Mouse (Mus musculus): ENCODE results near the gene Ifitm5. TPM values are rescaled to one million over a fixed set of nuclear protein-coding genes. Genes with fewer than 3 reads are reported as not detected.

The Ifitm5 gene
- polyA plus RNA-seq, 1 experiment from 2014 or later, result 1.6 TPM

DNA sequence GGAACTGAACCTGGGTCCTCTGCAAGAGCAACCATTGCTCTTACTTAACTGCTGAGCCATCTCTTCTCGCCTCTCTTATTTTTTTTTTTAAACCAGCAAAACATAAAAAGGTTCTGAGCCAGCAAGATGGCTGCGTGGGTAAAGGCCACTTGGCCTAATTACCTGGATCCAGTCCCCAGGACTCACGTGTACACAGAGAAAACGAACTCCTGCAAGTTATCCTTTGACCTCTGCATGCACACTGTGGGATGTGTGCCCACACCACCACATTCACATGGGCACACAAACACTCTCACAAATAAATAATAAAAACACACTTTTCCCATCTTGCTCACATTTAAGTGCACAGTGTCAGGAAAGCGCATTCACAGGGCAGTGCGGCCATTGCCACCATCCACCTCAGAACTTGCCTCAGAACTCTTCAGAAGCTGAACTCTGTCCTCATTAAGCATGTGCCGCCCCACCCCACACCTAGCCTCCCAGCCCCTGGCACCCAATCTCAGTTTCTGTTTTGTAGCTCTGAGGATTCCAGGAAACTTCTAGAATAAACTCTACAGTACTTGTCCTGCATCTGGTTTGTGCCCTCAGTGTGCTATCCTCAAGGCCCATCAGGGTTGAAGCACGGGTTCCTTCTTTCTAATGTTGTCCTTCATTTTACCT lies 35.9 kb downstream of the Ifitm5 start:
- no peaks in the 10 kb centered on the region for H3K4me1 ChIP-seq (ENCODE audit: control insufficient read depth, insufficient read depth, low read length)
- H3K36me3 ChIP-seq (ENCODE audit: control insufficient read depth, insufficient read depth), result no peaks in the 10 kb centered on the region
- H3K4me3 ChIP-seq (ENCODE audit: low read length), result no peak overlapping the region
- H3K9me3 ChIP-seq (replicated peaks; ENCODE audit: control insufficient read depth, low read length), result no peaks in the 10 kb centered on the region
- no peak overlapping the region for H3K9ac ChIP-seq (ENCODE audit: low read length)
- H3K27me3 ChIP-seq (ENCODE audit: control insufficient read depth, insufficient read depth, low read length), result 0 out of 2 replicates have a peak, but pooled peaks cover 4% of the 10 kb centered on the region
- no peak for ATAC-seq (replicated peaks; ENCODE audit: extremely low read depth, insufficient read depth, low FRiP score)
- H3K27ac ChIP-seq (ENCODE audit: low read length), result no peak overlapping the region
- no peak overlapping the region for H3K4me2 ChIP-seq (ENCODE audit: low read depth, low read length)
- WGBS, result 79% methylated on average over 8 of the region's 8 CpGs

DNA sequence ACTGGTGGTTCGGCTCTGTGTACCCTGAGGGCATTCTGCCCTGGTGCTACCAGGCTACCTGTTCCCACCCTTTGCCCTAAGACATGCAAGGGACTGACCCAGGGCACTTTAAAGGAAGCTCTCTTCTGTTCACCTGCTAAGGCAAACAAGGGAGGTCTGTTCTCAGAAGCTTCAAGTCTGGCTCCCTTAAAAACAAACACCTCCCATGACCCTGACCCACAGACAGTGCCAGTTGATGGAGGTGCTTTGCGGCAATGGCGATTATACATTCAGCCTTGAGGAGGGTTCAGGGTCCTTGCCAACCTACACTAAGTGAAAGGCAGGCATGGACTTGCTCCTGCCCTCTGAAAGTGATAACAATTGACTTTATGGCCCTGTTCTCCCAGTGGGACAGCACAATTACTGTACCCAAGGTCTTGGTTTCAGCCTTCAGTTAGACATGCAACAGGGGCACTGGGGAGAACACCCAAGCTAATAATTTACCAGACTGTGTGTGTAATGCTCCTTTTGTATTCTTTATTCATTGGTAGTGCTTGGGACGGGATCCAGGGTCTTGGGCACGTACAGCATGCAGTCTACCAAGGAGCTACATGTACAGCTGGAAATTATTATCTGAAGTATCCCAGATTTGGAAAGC lies 37.1 kb downstream of the Ifitm5 start:
- Histone ChIP-seq H3K4me1 (ENCODE audit: control insufficient read depth, insufficient read depth, low read length) (no peaks in the 10 kb centered on the region), H3K36me3 (ENCODE audit: control insufficient read depth, insufficient read depth) (no peaks in the 10 kb centered on the region), H3K9ac (ENCODE audit: low read length) (no peak overlapping the region), H3K27ac (ENCODE audit: low read length) (no peak overlapping the region), H3K4me3 (ENCODE audit: low read length) (no peak overlapping the region), H3K9me3 (replicated peaks; ENCODE audit: control insufficient read depth, low read length) (no peaks in the 10 kb centered on the region), H3K27me3 (ENCODE audit: control insufficient read depth, insufficient read depth, low read length) (no peaks in the 10 kb centered on the region), H3K4me2 (ENCODE audit: low read depth, low read length) (no peak overlapping the region)
- WGBS, result 64% methylated on average over 5 of the region's 5 CpGs
- no peak for ATAC-seq (replicated peaks; ENCODE audit: extremely low read depth, insufficient read depth, low FRiP score)

DNA sequence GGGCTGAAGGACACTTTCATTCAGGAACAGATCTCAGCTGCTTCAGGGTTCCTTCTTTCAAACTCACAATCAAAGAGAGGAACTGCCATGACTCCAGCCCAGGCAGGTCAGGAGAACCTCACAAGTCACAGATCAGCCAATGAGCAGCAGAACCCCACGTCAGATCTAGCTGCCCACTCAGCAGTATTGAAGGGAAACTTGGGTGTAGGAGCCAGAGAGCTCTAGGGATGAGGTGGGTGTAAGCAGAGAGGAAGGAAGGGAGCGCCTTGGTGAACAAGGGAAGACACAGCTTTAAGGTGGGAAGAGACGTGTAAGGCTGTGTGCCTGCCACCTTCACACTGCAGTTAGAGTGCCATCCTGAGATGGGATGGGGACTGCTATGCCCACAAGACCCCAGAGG lies 37.8 kb downstream of the Ifitm5 start:
- Histone ChIP-seq H3K9me3 (replicated peaks; ENCODE audit: control insufficient read depth, low read length) (no peaks in the 10 kb centered on the region), H3K27me3 (ENCODE audit: control insufficient read depth, insufficient read depth, low read length) (no peaks in the 10 kb centered on the region), H3K4me1 (ENCODE audit: control insufficient read depth, insufficient read depth, low read length) (no peaks in the 10 kb centered on the region), H3K9ac (ENCODE audit: low read length) (no peak overlapping the region), H3K4me2 (ENCODE audit: low read depth, low read length) (no peak overlapping the region), H3K36me3 (ENCODE audit: control insufficient read depth, insufficient read depth) (no peaks in the 10 kb centered on the region), H3K4me3 (ENCODE audit: low read length) (no peak overlapping the region), H3K27ac (ENCODE audit: low read length) (no peak overlapping the region)
- ATAC-seq (replicated peaks; ENCODE audit: extremely low read depth, insufficient read depth, low FRiP score), result no peak
- WGBS, result 47% methylated on average over 3 of the region's 3 CpGs

DNA sequence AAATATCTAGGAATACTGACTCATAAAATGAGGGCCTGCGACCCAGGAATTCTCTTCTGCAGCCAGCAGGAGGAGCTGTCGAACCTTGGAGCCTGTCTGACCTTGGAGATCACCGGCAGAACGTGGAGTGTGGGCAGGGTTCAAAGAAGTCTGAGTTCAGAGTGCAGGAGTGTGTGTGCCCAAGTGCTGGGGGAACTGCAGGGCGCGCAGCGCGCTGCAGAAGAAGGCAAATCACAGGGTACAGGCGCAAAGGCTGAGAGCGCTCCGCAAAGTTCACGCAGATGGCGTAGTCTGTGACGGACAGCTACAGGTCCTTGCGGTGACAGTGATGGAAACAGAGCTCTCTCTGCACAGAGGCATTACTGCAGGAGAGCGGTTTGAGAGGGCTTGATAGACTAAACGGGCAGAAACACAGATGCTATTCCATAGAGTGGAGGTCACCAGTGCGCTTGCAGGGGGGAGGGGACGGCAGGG lies 41.4 kb downstream of the Ifitm5 start:
- no peak overlapping the region for H3K27ac ChIP-seq (ENCODE audit: low read length)
- 2% methylated on average over 19 of the region's 19 CpGs for WGBS
- no peaks in the 10 kb centered on the region for H3K27me3 ChIP-seq (ENCODE audit: control insufficient read depth, insufficient read depth, low read length)
- H3K9me3 ChIP-seq (replicated peaks; ENCODE audit: control insufficient read depth, low read length), result no peaks in the 10 kb centered on the region
- H3K9ac ChIP-seq (ENCODE audit: low read length), result peak overlapping the region; percentile 68
- H3K36me3 ChIP-seq (ENCODE audit: control insufficient read depth, insufficient read depth), result no peaks in the 10 kb centered on the region
- peak; percentile 87 for ATAC-seq (replicated peaks; ENCODE audit: extremely low read depth, insufficient read depth, low FRiP score)
- peak overlapping the region; percentile 54 for H3K4me3 ChIP-seq (ENCODE audit: low read length)
- H3K4me1 ChIP-seq (ENCODE audit: control insufficient read depth, insufficient read depth, low read length), result no peaks in the 10 kb centered on the region
- H3K4me2 ChIP-seq (ENCODE audit: low read depth, low read length), result peak overlapping the region; percentile 83

DNA sequence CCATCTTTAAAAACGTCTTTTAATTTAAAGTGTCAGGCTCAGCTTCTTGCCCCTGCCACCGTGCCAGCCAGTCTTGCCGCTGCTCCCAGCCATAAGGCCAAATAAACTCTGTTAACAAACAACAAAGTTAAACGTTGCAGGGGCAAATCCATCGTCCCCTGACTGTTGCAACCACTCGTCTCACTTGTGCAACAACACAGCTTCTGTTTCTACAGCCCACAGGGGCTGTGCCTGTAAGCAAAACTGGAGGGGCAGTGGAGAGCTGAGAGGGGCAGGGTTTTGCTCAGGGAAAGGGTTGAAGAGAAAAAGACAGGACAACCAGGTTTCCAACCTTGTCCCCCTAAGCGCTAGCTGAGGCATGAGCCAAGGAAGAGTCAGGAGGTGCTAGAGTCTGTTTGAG lies 41.9 kb downstream of the Ifitm5 start:
- H3K27me3 ChIP-seq (ENCODE audit: control insufficient read depth, insufficient read depth, low read length), result no peaks in the 10 kb centered on the region
- no peak overlapping the region for H3K4me2 ChIP-seq (ENCODE audit: low read depth, low read length)
- no peak overlapping the region for H3K27ac ChIP-seq (ENCODE audit: low read length)
- no peak overlapping the region for H3K4me3 ChIP-seq (ENCODE audit: low read length)
- ATAC-seq (replicated peaks; ENCODE audit: extremely low read depth, insufficient read depth, low FRiP score), result no peak
- H3K9me3 ChIP-seq (replicated peaks; ENCODE audit: control insufficient read depth, low read length), result no peaks in the 10 kb centered on the region
- no peaks in the 10 kb centered on the region for H3K36me3 ChIP-seq (ENCODE audit: control insufficient read depth, insufficient read depth)
- H3K4me1 ChIP-seq (ENCODE audit: control insufficient read depth, insufficient read depth, low read length), result no peaks in the 10 kb centered on the region
- WGBS, result 45% methylated on average over 7 of the region's 7 CpGs
- no peak overlapping the region for H3K9ac ChIP-seq (ENCODE audit: low read length)

DNA sequence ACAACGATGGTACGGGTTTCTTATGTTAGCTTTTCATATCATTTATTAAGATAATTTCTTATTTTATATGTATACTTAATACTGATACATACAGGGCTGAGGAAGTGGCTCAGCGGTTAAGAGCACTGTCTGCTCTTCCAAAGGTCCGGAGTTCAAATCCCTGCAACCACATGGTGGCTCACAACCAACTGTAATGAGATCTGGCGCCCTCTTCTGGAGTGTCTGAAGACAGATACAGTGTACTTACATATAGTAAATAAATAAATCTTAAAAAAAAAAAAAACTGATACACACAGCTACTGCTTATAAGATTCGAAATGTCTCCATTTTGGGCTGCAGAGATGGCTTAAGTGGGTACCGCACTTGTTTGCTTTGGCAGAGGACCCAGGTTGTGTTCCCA lies 42.4 kb downstream of the Ifitm5 start:
- H3K4me3 ChIP-seq (ENCODE audit: low read length), result no peak overlapping the region
- no peaks in the 10 kb centered on the region for H3K27me3 ChIP-seq (ENCODE audit: control insufficient read depth, insufficient read depth, low read length)
- no peaks in the 10 kb centered on the region for H3K4me1 ChIP-seq (ENCODE audit: control insufficient read depth, insufficient read depth, low read length)
- H3K9me3 ChIP-seq (replicated peaks; ENCODE audit: control insufficient read depth, low read length), result no peaks in the 10 kb centered on the region
- H3K27ac ChIP-seq (ENCODE audit: low read length), result no peak overlapping the region
- H3K4me2 ChIP-seq (ENCODE audit: low read depth, low read length), result no peak overlapping the region
- no peak for ATAC-seq (replicated peaks; ENCODE audit: extremely low read depth, insufficient read depth, low FRiP score)
- 79% methylated on average over 7 of the region's 7 CpGs for WGBS
- no peaks in the 10 kb centered on the region for H3K36me3 ChIP-seq (ENCODE audit: control insufficient read depth, insufficient read depth)
- H3K9ac ChIP-seq (ENCODE audit: low read length), result no peak overlapping the region

DNA sequence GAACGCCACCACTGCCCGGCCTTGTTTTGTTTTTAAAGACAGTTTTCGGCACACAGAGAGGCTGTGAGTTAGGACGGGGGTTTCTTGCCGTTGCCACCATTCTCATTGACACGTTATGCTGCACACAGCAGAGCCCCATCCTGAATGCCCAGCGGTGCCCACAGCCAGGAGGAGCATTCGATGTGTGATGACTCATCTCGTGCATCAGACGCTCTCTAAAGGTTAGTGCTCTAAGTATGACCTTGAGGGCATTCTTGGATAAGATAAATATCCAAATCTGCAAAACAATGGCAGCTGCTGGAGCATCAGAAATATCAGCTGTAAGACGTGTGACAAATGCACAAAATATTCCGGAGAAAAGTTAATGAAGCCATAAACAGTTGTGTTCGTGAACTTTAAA lies 43.0 kb downstream of the Ifitm5 start:
- no peak overlapping the region for H3K9ac ChIP-seq (ENCODE audit: low read length)
- H3K4me1 ChIP-seq (ENCODE audit: control insufficient read depth, insufficient read depth, low read length), result no peaks in the 10 kb centered on the region
- WGBS, result 73% methylated on average over 13 of the region's 13 CpGs
- no peak overlapping the region for H3K4me3 ChIP-seq (ENCODE audit: low read length)
- H3K9me3 ChIP-seq (replicated peaks; ENCODE audit: control insufficient read depth, low read length), result no peaks in the 10 kb centered on the region
- H3K27ac ChIP-seq (ENCODE audit: low read length), result no peak overlapping the region
- no peaks in the 10 kb centered on the region for H3K27me3 ChIP-seq (ENCODE audit: control insufficient read depth, insufficient read depth, low read length)
- no peak overlapping the region for H3K4me2 ChIP-seq (ENCODE audit: low read depth, low read length)
- H3K36me3 ChIP-seq (ENCODE audit: control insufficient read depth, insufficient read depth), result no peaks in the 10 kb centered on the region
- no peak for ATAC-seq (replicated peaks; ENCODE audit: extremely low read depth, insufficient read depth, low FRiP score)

DNA sequence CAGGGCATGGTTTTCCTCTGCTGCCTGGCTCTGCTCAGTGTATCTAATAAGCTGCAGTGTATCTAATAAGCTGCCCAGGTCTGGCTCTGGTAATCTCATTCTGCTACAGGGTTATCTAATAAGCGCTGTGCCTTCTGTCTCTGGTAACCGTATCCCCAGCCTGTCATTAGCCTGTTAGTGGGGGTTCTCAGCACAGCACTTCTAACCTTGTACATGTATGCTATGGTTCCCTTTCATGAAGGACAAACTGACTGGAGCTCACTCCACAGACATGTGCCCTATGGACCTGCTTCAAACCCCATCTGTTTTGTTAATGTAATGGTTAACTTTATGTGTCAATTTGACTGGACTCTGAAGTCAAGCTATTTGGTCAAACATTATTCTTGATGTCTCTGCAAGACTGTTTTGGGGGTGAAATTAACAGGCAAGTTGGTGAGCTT lies 44.4 kb downstream of the Ifitm5 start:
- H3K27ac ChIP-seq (ENCODE audit: low read length), result no peak overlapping the region
- 42% methylated on average over 2 of the region's 2 CpGs for WGBS
- no peaks in the 10 kb centered on the region for H3K27me3 ChIP-seq (ENCODE audit: control insufficient read depth, insufficient read depth, low read length)
- no peak overlapping the region for H3K4me3 ChIP-seq (ENCODE audit: low read length)
- H3K4me2 ChIP-seq (ENCODE audit: low read depth, low read length), result no peak overlapping the region
- H3K9ac ChIP-seq (ENCODE audit: low read length), result no peak overlapping the region
- ATAC-seq (replicated peaks; ENCODE audit: extremely low read depth, insufficient read depth, low FRiP score), result no peak
- H3K36me3 ChIP-seq (ENCODE audit: control insufficient read depth, insufficient read depth), result no peaks in the 10 kb centered on the region
- no peaks in the 10 kb centered on the region for H3K9me3 ChIP-seq (replicated peaks; ENCODE audit: control insufficient read depth, low read length)
- H3K4me1 ChIP-seq (ENCODE audit: control insufficient read depth, insufficient read depth, low read length), result peaks cover 8% of the 10 kb centered on the region

DNA sequence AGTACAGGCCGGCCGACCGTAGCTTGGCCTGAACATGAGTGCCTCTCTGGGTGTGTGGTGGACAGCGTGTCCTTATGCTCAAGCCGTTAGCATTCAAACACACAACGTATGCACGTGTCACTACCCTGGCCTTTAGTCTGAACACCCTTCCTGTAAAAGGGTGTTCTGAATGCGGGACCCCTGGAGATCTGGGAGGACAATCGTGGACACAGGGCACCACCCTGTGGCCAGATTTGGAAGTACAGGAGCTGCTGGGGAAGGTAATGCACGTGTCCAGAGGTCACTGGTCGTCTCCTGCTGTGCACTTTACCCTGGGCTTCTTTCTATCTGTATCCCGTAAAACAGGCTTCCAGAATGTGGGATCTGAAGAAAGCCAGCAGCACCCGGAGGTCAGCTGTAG lies 46.9 kb downstream of the Ifitm5 start:
- H3K27ac ChIP-seq (ENCODE audit: low read length), result no peak overlapping the region
- H3K9me3 ChIP-seq (replicated peaks; ENCODE audit: control insufficient read depth, low read length), result no peaks in the 10 kb centered on the region
- H3K4me1 ChIP-seq (ENCODE audit: control insufficient read depth, insufficient read depth, low read length), result peaks cover 13% of the 10 kb centered on the region
- no peak overlapping the region for H3K4me3 ChIP-seq (ENCODE audit: low read length)
- peaks cover 5% of the 10 kb centered on the region for H3K36me3 ChIP-seq (ENCODE audit: control insufficient read depth, insufficient read depth)
- no peaks in the 10 kb centered on the region for H3K27me3 ChIP-seq (ENCODE audit: control insufficient read depth, insufficient read depth, low read length)
- ATAC-seq (replicated peaks; ENCODE audit: extremely low read depth, insufficient read depth, low FRiP score), result no peak
- WGBS, result 27% methylated on average over 13 of the region's 13 CpGs
- no peak overlapping the region for H3K9ac ChIP-seq (ENCODE audit: low read length)
- no peak overlapping the region for H3K4me2 ChIP-seq (ENCODE audit: low read depth, low read length)

All from heart, embryonic 16.5 days (tissue).